Mouse (Mus musculus): ENCODE results near the gene Nav1. TPM values are rescaled to one million over a fixed set of nuclear protein-coding genes. Genes with fewer than 3 reads are reported as not detected.

Nav1 gene
- polyA plus RNA-seq, 1 experiment from 2014 or later: 23.7 TPM

GRCm38 (mm10) chr1:135590776-135591175 lies 16.3 kb downstream of the Nav1 start:
- Histone ChIP-seq H3K27me3 (ENCODE audit: control insufficient read depth, insufficient read depth, low read length) (no peaks in the 10 kb centered on the region), H3K4me1 (ENCODE audit: control insufficient read depth, insufficient read depth, low read length) (peaks cover 2% of the 10 kb centered on the region; the same call in 1 of the 2 replicates), H3K9ac (ENCODE audit: low read depth, low read length) (no peak overlapping the region), H3K9me3 (ENCODE audit: control insufficient read depth, low read length) (no peaks in the 10 kb centered on the region), H3K4me3 (ENCODE audit: low read length) (no peak overlapping the region), H3K36me3 (ENCODE audit: control insufficient read depth, insufficient read depth, low read length) (no peaks in the 10 kb centered on the region), H3K4me2 (replicated peaks; ENCODE audit: low read depth, low read length) (no peak overlapping the region), H3K27ac (ENCODE audit: low read depth, low read length) (no peak overlapping the region)
- WGBS: 63% methylated on average over 9 of the region's 9 CpGs
- ATAC-seq (ENCODE audit: low FRiP score, low TSS enrichment): no peak

DNA sequence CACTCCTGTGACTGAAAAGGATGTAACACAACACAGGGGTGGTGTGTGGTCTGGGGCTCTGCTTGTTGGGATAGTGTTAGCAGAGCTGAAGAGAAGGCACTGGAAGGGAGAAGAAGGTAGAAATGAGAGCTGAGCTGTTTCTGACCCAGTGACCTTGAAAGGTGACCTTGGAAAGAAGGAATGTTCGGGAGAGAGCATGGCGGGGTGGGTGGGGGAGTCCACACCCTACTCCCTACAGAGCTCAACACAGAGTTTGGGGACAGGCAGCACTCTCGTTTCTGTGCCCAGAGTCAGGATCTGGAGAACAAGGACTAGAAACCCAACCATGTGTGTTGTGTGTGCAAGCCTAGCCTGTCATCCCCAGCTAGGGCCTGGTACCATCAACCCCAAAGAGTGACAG lies 18.1 kb downstream of the Nav1 start:
- Histone ChIP-seq H3K27me3 (ENCODE audit: control insufficient read depth, insufficient read depth, low read length) (no peaks in the 10 kb centered on the region; the same call in 1 of the 2 replicates), H3K4me3 (ENCODE audit: low read length) (no peak overlapping the region), H3K36me3 (ENCODE audit: control insufficient read depth, insufficient read depth, low read length) (no peaks in the 10 kb centered on the region), H3K4me1 (ENCODE audit: control insufficient read depth, insufficient read depth, low read length) (peaks cover 13% of the 10 kb centered on the region; the same call in 1 of the 2 replicates), H3K4me2 (replicated peaks; ENCODE audit: low read depth, low read length) (no peak overlapping the region), H3K9ac (ENCODE audit: low read depth, low read length) (no peak overlapping the region), H3K9me3 (ENCODE audit: control insufficient read depth, low read length) (no peaks in the 10 kb centered on the region), H3K27ac (ENCODE audit: low read depth, low read length) (no peak overlapping the region)
- WGBS: 54% methylated on average over 3 of the region's 3 CpGs
- no peak for ATAC-seq (ENCODE audit: low FRiP score, low TSS enrichment)

GRCm38 (mm10) chr1:135586903-135587302 lies 20.2 kb downstream of the Nav1 start:
- H3K27ac ChIP-seq (ENCODE audit: low read depth, low read length): no peak overlapping the region
- no peak overlapping the region for H3K9ac ChIP-seq (ENCODE audit: low read depth, low read length)
- no peaks in the 10 kb centered on the region for H3K36me3 ChIP-seq (ENCODE audit: control insufficient read depth, insufficient read depth, low read length)
- H3K27me3 ChIP-seq (ENCODE audit: control insufficient read depth, insufficient read depth, low read length): no peaks in the 10 kb centered on the region; the same call in 1 of the 2 replicates
- H3K9me3 ChIP-seq (ENCODE audit: control insufficient read depth, low read length): no peaks in the 10 kb centered on the region
- H3K4me1 ChIP-seq (ENCODE audit: control insufficient read depth, insufficient read depth, low read length): peaks cover 26% of the 10 kb centered on the region; the same call in 1 of the 2 replicates
- no peak overlapping the region for H3K4me3 ChIP-seq (ENCODE audit: low read length)
- H3K4me2 ChIP-seq (replicated peaks; ENCODE audit: low read depth, low read length): no peak overlapping the region
- no peak for ATAC-seq (ENCODE audit: low FRiP score, low TSS enrichment)

- Histone ChIP-seq H3K9me3 (ENCODE audit: control insufficient read depth, low read length) (no peaks in the 10 kb centered on the region), H3K9ac (ENCODE audit: low read depth, low read length) (peak overlapping the region; percentile 64; the same call in 1 of the 2 replicates), H3K4me2 (replicated peaks; ENCODE audit: low read depth, low read length) (peak overlapping the region; percentile 99), H3K4me3 (ENCODE audit: low read length) (peak overlapping the region; percentile 58), H3K36me3 (ENCODE audit: control insufficient read depth, insufficient read depth, low read length) (no peaks in the 10 kb centered on the region), H3K27me3 (ENCODE audit: control insufficient read depth, insufficient read depth, low read length) (no peaks in the 10 kb centered on the region; the same call in 1 of the 2 replicates), H3K27ac (ENCODE audit: low read depth, low read length) (peak overlapping the region; percentile 42; the same call in 1 of the 2 replicates), H3K4me1 (ENCODE audit: control insufficient read depth, insufficient read depth, low read length) (peaks cover 26% of the 10 kb centered on the region; the same call in 1 of the 2 replicates)
- WGBS: 3% methylated on average over 19 of the region's 19 CpGs
- peak; percentile 63 for ATAC-seq (ENCODE audit: low FRiP score, low TSS enrichment)
Measured at GRCm38 (mm10) chr1:135585573-135585972, 21.5 kb downstream of the Nav1 start.

- Histone ChIP-seq H3K27me3 (ENCODE audit: control insufficient read depth, insufficient read depth, low read length) (no peaks in the 10 kb centered on the region; the same call in 1 of the 2 replicates), H3K36me3 (ENCODE audit: control insufficient read depth, insufficient read depth, low read length) (no peaks in the 10 kb centered on the region; the same call in 1 of the 2 replicates), H3K9me3 (ENCODE audit: control insufficient read depth, low read length) (no peaks in the 10 kb centered on the region), H3K4me3 (ENCODE audit: low read length) (peak overlapping the region; percentile 58), H3K9ac (ENCODE audit: low read depth, low read length) (peak overlapping the region; percentile 64), H3K4me1 (ENCODE audit: control insufficient read depth, insufficient read depth, low read length) (peaks cover 33% of the 10 kb centered on the region), H3K4me2 (replicated peaks; ENCODE audit: low read depth, low read length) (peak overlapping the region; percentile 99), H3K27ac (ENCODE audit: low read depth, low read length) (no peak overlapping the region)
- 2% methylated on average over 70 of the region's 73 CpGs for WGBS
- peak; percentile 21 for ATAC-seq (ENCODE audit: low FRiP score, low TSS enrichment)
Measured at GRCm38 (mm10) chr1:135584587-135585541, 22.2 kb downstream of the Nav1 start.

- Histone ChIP-seq H3K4me3 (ENCODE audit: low read length) (peak overlapping the region; percentile 58), H3K27me3 (ENCODE audit: control insufficient read depth, insufficient read depth, low read length) (no peaks in the 10 kb centered on the region; the same call in 1 of the 2 replicates), H3K9me3 (ENCODE audit: control insufficient read depth, low read length) (no peaks in the 10 kb centered on the region), H3K9ac (ENCODE audit: low read depth, low read length) (peak overlapping the region; percentile 64; the same call in 1 of the 2 replicates), H3K36me3 (ENCODE audit: control insufficient read depth, insufficient read depth, low read length) (no peaks in the 10 kb centered on the region; the same call in 1 of the 2 replicates), H3K4me1 (ENCODE audit: control insufficient read depth, insufficient read depth, low read length) (peaks cover 41% of the 10 kb centered on the region), H3K27ac (ENCODE audit: low read depth, low read length) (peak overlapping the region; percentile 59), H3K4me2 (replicated peaks; ENCODE audit: low read depth, low read length) (peak overlapping the region; percentile 99)
- WGBS: 5% methylated on average over 21 of the region's 21 CpGs
- ATAC-seq (ENCODE audit: low FRiP score, low TSS enrichment): no peak; the same call in 1 of the 2 replicates
Measured at GRCm38 (mm10) chr1:135583678-135584515, 23.2 kb downstream of the Nav1 start.

DNA sequence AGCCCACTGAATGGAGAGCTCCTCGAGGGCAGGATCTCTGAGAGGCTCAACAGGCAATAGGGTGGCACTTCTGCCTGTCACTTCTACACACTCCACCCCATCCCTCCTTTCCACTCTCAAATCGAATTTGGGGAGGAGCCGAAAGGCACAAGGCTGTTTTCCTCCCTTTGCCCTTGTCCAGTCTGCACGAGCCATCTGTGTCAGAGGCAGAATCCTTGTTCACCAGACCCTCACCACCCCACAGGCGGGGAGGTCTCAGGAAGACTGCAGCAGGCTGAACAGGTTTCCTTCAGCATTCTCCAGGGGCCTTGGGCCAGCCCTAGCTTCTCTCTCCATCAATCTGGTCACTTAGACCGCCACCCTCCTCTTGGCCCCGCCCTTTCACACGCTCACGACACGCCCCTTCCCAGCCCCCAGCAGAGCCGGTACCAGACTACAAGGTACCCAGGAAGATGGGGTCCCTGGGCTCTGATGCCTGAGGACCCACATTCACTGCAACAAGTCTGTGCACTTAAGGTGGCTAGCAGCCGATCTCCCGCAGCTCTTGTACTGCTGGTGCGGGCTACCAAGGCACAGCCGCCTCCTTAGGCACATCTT lies 23.9 kb downstream of the Nav1 start:
- H3K4me3 ChIP-seq (ENCODE audit: low read length): peak overlapping the region; percentile 58
- peak overlapping the region; percentile 59 for H3K27ac ChIP-seq (ENCODE audit: low read depth, low read length)
- H3K4me1 ChIP-seq (ENCODE audit: control insufficient read depth, insufficient read depth, low read length): peaks cover 48% of the 10 kb centered on the region
- H3K27me3 ChIP-seq (ENCODE audit: control insufficient read depth, insufficient read depth, low read length): no peaks in the 10 kb centered on the region; the same call in 1 of the 2 replicates
- H3K4me2 ChIP-seq (replicated peaks; ENCODE audit: low read depth, low read length): peak overlapping the region; percentile 99
- peak; percentile 55; the same call in 1 of the 2 replicates for ATAC-seq (ENCODE audit: low FRiP score, low TSS enrichment)
- 4% methylated on average over 15 of the region's 15 CpGs for WGBS
- H3K36me3 ChIP-seq (ENCODE audit: control insufficient read depth, insufficient read depth, low read length): no peaks in the 10 kb centered on the region; the same call in 1 of the 2 replicates
- H3K9me3 ChIP-seq (ENCODE audit: control insufficient read depth, low read length): no peaks in the 10 kb centered on the region
- H3K9ac ChIP-seq (ENCODE audit: low read depth, low read length): peak overlapping the region; percentile 50; the same call in 1 of the 2 replicates

DNA sequence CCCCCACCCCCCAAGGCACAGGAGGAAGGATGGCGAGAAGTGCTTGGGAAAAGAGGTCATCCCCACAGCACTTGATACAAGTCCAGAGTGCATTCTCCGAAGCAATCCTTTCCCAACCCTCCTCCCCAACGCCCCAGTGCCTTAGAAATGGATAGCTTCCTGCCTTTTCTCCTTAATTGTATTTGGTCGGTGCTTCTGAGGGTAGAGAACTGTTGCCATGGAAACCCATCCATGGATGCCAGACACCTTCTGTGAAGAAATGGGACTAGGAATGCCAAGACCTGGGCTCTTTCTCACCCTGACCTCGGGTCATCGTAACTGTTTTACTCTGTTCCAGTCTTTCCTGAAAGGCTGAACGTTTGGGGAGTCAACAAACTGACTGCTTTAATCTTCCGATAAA lies 26.1 kb downstream of the Nav1 start:
- WGBS: 44% methylated on average over 8 of the region's 8 CpGs
- Histone ChIP-seq H3K36me3 (ENCODE audit: control insufficient read depth, insufficient read depth, low read length) (no peaks in the 10 kb centered on the region; the same call in 1 of the 2 replicates), H3K9ac (ENCODE audit: low read depth, low read length) (no peak overlapping the region), H3K27me3 (ENCODE audit: control insufficient read depth, insufficient read depth, low read length) (no peaks in the 10 kb centered on the region; the same call in 1 of the 2 replicates), H3K4me1 (ENCODE audit: control insufficient read depth, insufficient read depth, low read length) (peaks cover 53% of the 10 kb centered on the region), H3K9me3 (ENCODE audit: control insufficient read depth, low read length) (no peaks in the 10 kb centered on the region), H3K27ac (ENCODE audit: low read depth, low read length) (no peak overlapping the region), H3K4me2 (replicated peaks; ENCODE audit: low read depth, low read length) (no peak overlapping the region), H3K4me3 (ENCODE audit: low read length) (no peak overlapping the region)
- ATAC-seq (ENCODE audit: low FRiP score, low TSS enrichment): no peak
